Mouse (Mus musculus) embryo, embryonic 11 days (tissue): ENCODE results near the gene Arhgap1.
"Not testable (repeated sequence)": the region's sequence is repeated elsewhere in the genome, so short reads cannot be mapped to it uniquely, and the experiment has no call there.

Experiments used
- DNase-seq: peaks from one replicate; pipeline ENCODE4 v3.0.0-alpha.2; 2015

Arhgap1 gene

GRCm38 (mm10) chr2:91649553-91650359, at the start of gene Arhgap1, which contains the start of gene Zfp408:
Gene Arhgap1 (plus strand): TSS chr2:91649860.
Gene Zfp408 (minus strand): TSS chr2:91649791.
- DNase-seq: peak; percentile 99

GRCm38 (mm10) chr2:91600475-91600874, 49.2 kb upstream of the Arhgap1 start:
- no peak for DNase-seq

GRCm38 (mm10) chr2:91602389-91602788, 47.3 kb upstream of the Arhgap1 start:
- DNase-seq: no peak

- DNase-seq: not testable (repeated sequence)
These were observed 40.3 kb upstream of the Arhgap1 start for GRCm38 (mm10) chr2:91609370-91609769.

- no peak for DNase-seq
These were observed 27.3 kb upstream of the Arhgap1 start for GRCm38 (mm10) chr2:91622356-91622755.

GRCm38 (mm10) chr2:91623366-91623765, 26.3 kb upstream of the Arhgap1 start:
- DNase-seq: not testable (repeated sequence)

GRCm38 (mm10) chr2:91627486-91627885, 22.2 kb upstream of the Arhgap1 start:
- DNase-seq: no peak

GRCm38 (mm10) chr2:91628171-91628570, 21.5 kb upstream of the Arhgap1 start:
- no peak for DNase-seq

- DNase-seq: no peak
These were observed 20.0 kb upstream of the Arhgap1 start for GRCm38 (mm10) chr2:91629682-91630081.

- no peak for DNase-seq
These were observed 19.3 kb upstream of the Arhgap1 start for GRCm38 (mm10) chr2:91630384-91630783.

- no peak for DNase-seq
These were observed 17.8 kb upstream of the Arhgap1 start for GRCm38 (mm10) chr2:91631826-91632225.

- no peak for DNase-seq
These were observed 17.3 kb upstream of the Arhgap1 start for GRCm38 (mm10) chr2:91632316-91632715.

GRCm38 (mm10) chr2:91633334-91633977, 16.2 kb upstream of the Arhgap1 start:
- DNase-seq: no peak

- no peak for DNase-seq
These were observed 14.8 kb upstream of the Arhgap1 start for GRCm38 (mm10) chr2:91634841-91635240.

- no peak for DNase-seq
These were observed 14.2 kb upstream of the Arhgap1 start for GRCm38 (mm10) chr2:91635486-91635885.

- DNase-seq: no peak
These were observed 13.4 kb upstream of the Arhgap1 start, which contains the start of gene F2 for GRCm38 (mm10) chr2:91636229-91636628. Gene F2 (minus strand): TSS chr2:91636414.

GRCm38 (mm10) chr2:91636727-91637338, 12.8 kb upstream of the Arhgap1 start:
- DNase-seq: no peak

- DNase-seq: no peak
These were observed 10.7 kb upstream of the Arhgap1 start for GRCm38 (mm10) chr2:91638931-91639330.

- DNase-seq: no peak
These were observed 6.7 kb upstream of the Arhgap1 start for GRCm38 (mm10) chr2:91642825-91643415.

- no peak for DNase-seq
These were observed 5.6 kb upstream of the Arhgap1 start for GRCm38 (mm10) chr2:91644021-91644420.

- no peak for DNase-seq
These were observed 4.3 kb upstream of the Arhgap1 start for GRCm38 (mm10) chr2:91645354-91645753.

GRCm38 (mm10) chr2:91645811-91646210, 3.8 kb upstream of the Arhgap1 start:
- no peak for DNase-seq

- DNase-seq: peak; percentile 72
These were observed 2.9 kb upstream of the Arhgap1 start for GRCm38 (mm10) chr2:91646733-91647132.
